In the genomic region with DNA sequence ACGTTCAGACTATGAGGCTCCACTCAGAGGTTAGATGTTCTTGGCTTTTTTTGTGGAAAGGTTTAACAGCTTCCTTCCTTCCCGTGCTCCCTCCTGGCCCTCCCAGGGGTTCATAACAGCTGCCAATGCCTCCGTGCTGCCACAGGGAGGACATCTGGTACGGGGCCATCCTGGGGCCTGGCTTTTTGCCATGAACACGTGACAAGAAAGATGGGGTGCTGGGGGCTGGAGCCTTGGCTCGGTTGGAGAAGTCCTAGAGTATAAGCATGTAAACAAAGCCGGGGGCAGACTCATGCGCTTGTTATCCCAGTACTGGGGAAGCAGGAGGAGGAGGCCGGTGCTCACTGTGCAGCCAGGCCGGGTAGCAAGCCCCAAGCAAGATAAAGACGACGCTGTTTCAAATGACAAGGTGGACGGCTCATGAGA, we compare ENCODE assay signal across 8 mouse cellular contexts.
DNase-seq lines count a peak whose midpoint lies in the region; ATAC-seq lines count a peak whose summit lies in the region.

No protein-coding gene starts in this region.

- H3K4me3 ChIP-seq in lung, embryonic 15.5 days = no peak overlapping the region
- H3K4me3 ChIP-seq in neural tube, embryonic 15.5 days (replicated peaks) = no peak overlapping the region

- H3K4me2 ChIP-seq in lung, embryonic 15.5 days = peak overlapping the region; percentile 27
- no peak overlapping the region for H3K4me2 ChIP-seq in neural tube, embryonic 15.5 days

- ATAC-seq in lung, embryonic 15.5 days (ENCODE audit: borderline replicate concordance, extremely low read depth, low FRiP score, low TSS enrichment) = peak; percentile 87
- peak; percentile 42; the same call in 1 of the 2 replicates for ATAC-seq in neural tube, embryonic 15.5 days (ENCODE audit: low FRiP score)

- no peaks in the 10 kb centered on the region for H3K9me3 ChIP-seq in lung, embryonic 15.5 days
- no peaks in the 10 kb centered on the region for H3K9me3 ChIP-seq in neural tube, embryonic 15.5 days (replicated peaks)

- H3K27me3 ChIP-seq in lung, embryonic 15.5 days = no peaks in the 10 kb centered on the region
- no peaks in the 10 kb centered on the region for H3K27me3 ChIP-seq in neural tube, embryonic 15.5 days (replicated peaks)

- peaks cover 40% of the 10 kb centered on the region for H3K4me1 ChIP-seq in lung, embryonic 15.5 days
- H3K4me1 ChIP-seq in neural tube, embryonic 15.5 days = peaks cover 29% of the 10 kb centered on the region

- H3K36me3 ChIP-seq in lung, embryonic 15.5 days = no peaks in the 10 kb centered on the region
- no peaks in the 10 kb centered on the region for H3K36me3 ChIP-seq in neural tube, embryonic 15.5 days

- peak; percentile 41 to 57 for DNase-seq in layer of hippocampus, postnatal 10 days (ENCODE audit: low spot score in 2 of 2)
- DNase-seq in layer of hippocampus, adult 11-12 months (ENCODE audit: low spot score) = no peak
- DNase-seq in cerebellum, postnatal 10 days = peak; percentile 72 to 81
- peak; percentile 88 for DNase-seq in heart, adult 8-10 months (ENCODE audit: low spot score)
- DNase-seq in kidney, adult 11 months = peak; percentile 81
- DNase-seq in right cerebral cortex, postnatal 14 days = no peak

- H3K27ac ChIP-seq in lung, embryonic 15.5 days = peak overlapping the region; percentile 84
- peak overlapping the region; percentile 63 for H3K27ac ChIP-seq in neural tube, embryonic 15.5 days (replicated peaks)

- 13% methylated on average over 13 of the region's 13 CpGs for WGBS in lung, embryonic 15.5 days
- WGBS in neural tube, embryonic 15.5 days = 37% methylated on average over 13 of the region's 13 CpGs

- no peak overlapping the region for H3K9ac ChIP-seq in lung, embryonic 15.5 days
- H3K9ac ChIP-seq in neural tube, embryonic 15.5 days (replicated peaks) = no peak overlapping the region

Comparison
In these comparisons a context has a peak if more than half of its experiments do, and no peak if none do; other contexts are left out.
1. DNase-seq: peak in layer of hippocampus, postnatal 10 days (2 of 2), cerebellum, postnatal 10 days (2 of 2), heart, adult 8-10 months (single experiment) and kidney, adult 11 months (single experiment); none in layer of hippocampus, adult 11-12 months (single experiment) and right cerebral cortex, postnatal 14 days (single experiment).